Mouse (Mus musculus) heart, embryonic 11.5 days (tissue): ENCODE measurements around the gene Cdc42bpb. TPM values are rescaled to one million over a fixed set of nuclear protein-coding genes. Genes with fewer than 3 reads are reported as not detected.

Experiments
- ATAC-seq: fragments of 200-750 bp; cut with Nextera tagmentation; replicated peaks from 2 replicates; pipeline ENCODE4 v1.8.0; 2017; ENCODE audit warnings: moderate library complexity; ENCODE audit not compliant: insufficient number of reproducible peaks, low FRiP score, low TSS enrichment
- H3K27ac ChIP-seq: fragments of 300-500 bp; sonication (generic); 2 replicates; pipeline ENCODE4 v1.5.1; 2014; ENCODE audit warnings: mild to moderate bottlenecking, low read depth, low read length
- H3K27me3 ChIP-seq: fragments of 300-500 bp; sonication (generic); 2 replicates; pipeline ENCODE4 v1.6.1; 2014; ENCODE audit warnings: mild to moderate bottlenecking, low read length, mixed read lengths; ENCODE audit not compliant: control insufficient read depth, insufficient read depth
- H3K36me3 ChIP-seq: fragments of 300-500 bp; sonication (generic); 2 replicates; pipeline ENCODE4 v1.6.1; 2014; ENCODE audit warnings: mild to moderate bottlenecking, low read length, moderate library complexity, mixed read lengths; ENCODE audit not compliant: control insufficient read depth, insufficient read depth
- H3K4me1 ChIP-seq: fragments of 300-500 bp; sonication (generic); 2 replicates; pipeline ENCODE4 v1.6.1; 2014; ENCODE audit warnings: low read length; ENCODE audit not compliant: control insufficient read depth, insufficient read depth
- H3K4me2 ChIP-seq: fragments of 300-500 bp; sonication (generic); 2 replicates; pipeline ENCODE4 v1.6.1; 2014; ENCODE audit warnings: mild to moderate bottlenecking, moderate library complexity
- H3K4me3 ChIP-seq: fragments of 300-500 bp; sonication (generic); 2 replicates; pipeline ENCODE4 v1.5.1; 2014; ENCODE audit warnings: low read depth, low read length
- H3K9ac ChIP-seq: fragments of 300-500 bp; sonication (generic); 2 replicates; pipeline ENCODE4 v1.6.1; 2014; ENCODE audit warnings: mild to moderate bottlenecking, low read depth, low read length, moderate library complexity
- H3K9me3 ChIP-seq: fragments of 300-500 bp; sonication (generic); replicated peaks from 2 replicates; pipeline ENCODE4 v1.6.1; 2016; ENCODE audit warnings: low read length; ENCODE audit not compliant: control insufficient read depth
- WGBS: fragments of 180-500 bp; shearing (Covaris S2); extraction: QIAGEN DNeasy Blood & Tissue Kit; methylation state at CpG from one replicate; pipeline ENCODE4 v1.1.7; 2014; ENCODE audit not compliant: insufficient replicate concordance; 5-methylcytosine and 5-hydroxymethylcytosine counted together
- polyA plus RNA-seq: library from polyadenylated mRNA; unstranded; fragments of >200 nt; fragmentation: Nextera tagmentation; extraction: Ambion mirVana; gene quantifications from 2 replicates; pipeline ENCODE4 v1.2.1, GENCODE M21; 2014

Gene Cdc42bpb
- polyA plus RNA-seq: 25.4 and 33.2 TPM in 2 replicates

DNA sequence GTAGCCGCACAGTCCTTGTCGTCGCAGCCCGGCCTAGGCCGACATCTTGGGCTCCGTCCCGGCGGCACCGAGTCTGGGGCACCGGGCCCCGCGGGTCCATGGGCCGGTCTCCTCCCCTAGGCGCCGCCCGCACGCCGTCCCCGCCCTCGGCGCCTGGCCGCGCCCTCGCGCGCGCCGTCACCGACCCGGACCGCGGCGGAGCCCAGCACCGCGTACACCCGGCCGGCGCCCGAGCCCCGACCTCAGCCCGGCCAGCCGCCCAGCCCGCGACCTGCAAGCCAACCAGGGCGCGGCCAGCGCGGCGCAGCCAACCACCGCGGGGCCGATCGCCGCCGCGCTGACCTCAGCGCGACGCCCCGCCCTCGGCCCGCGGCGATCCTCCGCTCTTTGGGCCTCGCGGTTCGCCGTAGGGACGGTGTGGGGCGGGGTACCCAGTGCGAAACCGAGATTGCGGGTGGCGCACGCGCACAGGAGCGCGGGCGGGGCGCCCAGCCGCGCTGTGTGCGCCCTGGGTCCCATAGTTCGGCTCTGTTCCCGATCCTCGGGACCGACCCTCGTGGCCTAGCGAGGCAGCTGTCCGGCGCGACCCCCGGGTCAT lies at the start of gene Cdc42bpb:
Gene Cdc42bpb, minus strand, starts transcription at position 343 of the 598 bp plus-strand sequence.
- Histone ChIP-seq H3K27me3 (no peaks in the 10 kb centered on the region), H3K27ac (peak within 1 kb of the TSS; percentile 97), H3K36me3 (no peaks in the 10 kb centered on the region), H3K4me2 (peak within 1 kb of the TSS; percentile 87), H3K9me3 (no peaks in the 10 kb centered on the region), H3K9ac (peak within 1 kb of the TSS; percentile 96), H3K4me3 (peak within 1 kb of the TSS; percentile 99), H3K4me1 (peaks cover 27% of the 10 kb centered on the region)
- under 1% methylated on average over 77 of the region's 94 CpGs for WGBS
- peak; percentile 93 for ATAC-seq

DNA sequence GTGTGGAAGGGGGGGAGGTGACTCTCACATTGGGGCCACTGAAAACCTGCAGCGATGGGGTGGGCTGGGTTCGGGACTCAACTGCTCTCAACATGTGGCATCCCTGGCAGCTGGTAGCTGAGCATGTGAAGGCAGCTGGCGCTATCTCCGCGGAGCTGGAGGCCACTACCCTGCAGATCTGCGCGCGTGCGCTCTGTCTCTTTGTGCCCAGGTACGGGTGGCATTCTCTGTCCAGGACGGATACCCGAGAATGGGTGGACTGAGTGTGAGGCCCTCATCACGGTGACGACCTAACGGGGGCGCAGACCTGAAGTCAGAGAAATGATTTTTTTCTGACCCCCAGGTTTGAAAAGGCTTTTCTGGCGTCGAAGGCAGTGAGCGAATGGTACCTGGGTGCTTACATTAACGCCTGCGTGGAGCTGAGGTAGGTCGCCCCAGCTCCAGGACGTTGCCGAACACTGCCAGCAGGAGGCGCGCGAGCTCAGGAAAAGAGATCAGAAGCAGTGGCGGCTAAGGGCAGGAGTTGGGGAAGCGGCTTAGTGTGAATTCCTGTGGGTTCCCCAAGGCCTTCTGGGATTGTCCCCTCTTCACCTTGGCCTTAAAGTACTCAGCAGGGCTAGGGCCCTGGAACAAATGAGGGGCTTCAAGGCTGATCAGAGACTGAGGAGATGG lies 48.4 kb upstream of the Cdc42bpb start:
- 16% methylated on average over 29 of the region's 29 CpGs for WGBS
- Histone ChIP-seq H3K36me3 (no peaks in the 10 kb centered on the region), H3K9ac (no peak overlapping the region), H3K9me3 (no peaks in the 10 kb centered on the region), H3K4me3 (no peak overlapping the region), H3K4me1 (peaks cover 45% of the 10 kb centered on the region), H3K27me3 (peaks cover 72% of the 10 kb centered on the region), H3K4me2 (no peak overlapping the region; the same call in 1 of the 2 replicates), H3K27ac (no peak overlapping the region)
- ATAC-seq: 0 out of 2 replicates have a peak, but pooled peaks have one; percentile 16

DNA sequence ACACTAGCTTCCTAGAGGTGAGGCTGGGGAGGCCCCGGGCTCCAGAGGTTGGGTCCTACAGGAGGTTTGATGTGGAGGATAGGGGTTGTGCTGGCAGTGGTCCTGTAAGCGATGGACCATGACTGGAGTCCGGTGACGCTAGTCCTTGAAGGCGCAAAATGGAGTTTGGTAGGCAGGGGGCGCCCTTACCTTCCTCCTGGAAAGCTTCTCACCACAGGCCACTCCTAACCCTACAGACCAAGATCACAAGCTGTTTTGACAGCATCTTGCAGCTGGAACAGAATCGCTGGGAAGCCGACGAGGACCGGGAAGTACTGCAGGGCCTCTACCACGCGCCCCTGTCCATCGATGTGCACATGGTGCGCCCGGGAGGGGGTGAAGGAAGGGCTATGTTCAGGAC lies 47.7 kb upstream of the Cdc42bpb start:
- Histone ChIP-seq H3K4me2 (no peak overlapping the region), H3K4me3 (no peak overlapping the region), H3K27ac (no peak overlapping the region), H3K4me1 (peaks cover 41% of the 10 kb centered on the region), H3K27me3 (peaks cover 66% of the 10 kb centered on the region), H3K9me3 (no peaks in the 10 kb centered on the region), H3K36me3 (no peaks in the 10 kb centered on the region), H3K9ac (no peak overlapping the region)
- whole genome bisulfite sequencing: 3% methylated on average over 15 of the region's 15 CpGs
- no peak for ATAC-seq

DNA sequence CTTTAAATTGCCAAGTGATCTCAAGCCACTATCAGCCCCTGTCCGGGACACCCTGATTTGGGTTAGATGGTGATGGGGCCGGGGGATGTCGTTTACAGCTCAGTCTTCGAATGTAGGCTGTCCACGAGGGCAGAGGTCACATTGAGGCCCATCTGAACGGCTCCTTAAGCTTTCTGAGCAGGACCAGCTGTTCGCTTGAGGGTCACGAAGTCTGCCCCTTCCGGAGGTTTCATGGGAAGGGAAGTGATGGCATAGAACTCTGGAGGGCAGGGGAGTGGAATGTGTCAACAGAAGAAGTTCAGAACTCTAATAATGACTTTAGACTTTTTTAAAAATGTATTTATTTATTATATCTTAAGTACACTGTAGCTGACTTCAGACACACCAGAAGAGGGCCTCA lies 47.0 kb upstream of the Cdc42bpb start:
- H3K4me1 ChIP-seq: peaks cover 34% of the 10 kb centered on the region

DNA sequence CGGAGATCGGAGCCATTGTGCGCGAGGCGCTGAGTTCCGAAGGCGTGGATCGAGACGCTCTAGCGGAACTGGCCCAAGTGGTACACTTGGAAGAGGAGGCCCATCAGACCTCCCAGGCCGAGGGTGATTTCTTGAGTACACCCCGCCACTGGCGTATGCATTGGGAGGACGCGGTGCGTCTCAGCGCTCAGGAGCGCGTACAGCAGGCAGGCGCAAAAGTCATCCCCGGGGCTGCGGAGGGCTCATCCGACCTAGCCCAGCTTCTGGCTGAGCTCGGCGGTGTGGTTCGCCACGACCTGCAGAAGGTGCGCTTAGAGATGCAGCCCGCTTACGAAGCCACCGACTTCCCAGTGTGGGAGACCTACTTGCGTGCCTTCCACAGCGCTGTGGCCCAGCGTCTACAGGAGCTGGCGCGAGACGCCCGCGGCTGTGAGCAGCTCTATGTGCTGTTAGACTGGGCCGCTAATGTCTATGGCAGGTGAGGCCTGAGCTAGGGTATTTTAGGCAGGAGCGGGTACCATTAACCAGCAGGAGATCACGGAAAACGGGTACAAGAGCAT lies 46.1 kb upstream of the Cdc42bpb start:
- Histone ChIP-seq H3K36me3 (no peaks in the 10 kb centered on the region), H3K9ac (0 out of 2 replicates have a peak overlapping the region, but pooled peaks have one; percentile 17), H3K4me1 (peaks cover 26% of the 10 kb centered on the region), H3K27ac (no peak overlapping the region), H3K4me3 (peak overlapping the region; percentile 31), H3K4me2 (peak overlapping the region; percentile 65), H3K9me3 (no peaks in the 10 kb centered on the region), H3K27me3 (peaks cover 69% of the 10 kb centered on the region)
- WGBS: 7% methylated on average over 43 of the region's 43 CpGs
- ATAC-seq: no peak

More for the DNA sequence above, 47.0 kb upstream of the Cdc42bpb start:
- no peak overlapping the region for H3K27ac ChIP-seq
- ATAC-seq: no peak
- peaks cover 62% of the 10 kb centered on the region for H3K27me3 ChIP-seq
- H3K9me3 ChIP-seq: no peaks in the 10 kb centered on the region
- no peak overlapping the region for H3K4me3 ChIP-seq
- no peak overlapping the region for H3K4me2 ChIP-seq
- H3K9ac ChIP-seq: no peak overlapping the region
- 27% methylated on average over 9 of the region's 9 CpGs for WGBS
- H3K36me3 ChIP-seq: no peaks in the 10 kb centered on the region

DNA sequence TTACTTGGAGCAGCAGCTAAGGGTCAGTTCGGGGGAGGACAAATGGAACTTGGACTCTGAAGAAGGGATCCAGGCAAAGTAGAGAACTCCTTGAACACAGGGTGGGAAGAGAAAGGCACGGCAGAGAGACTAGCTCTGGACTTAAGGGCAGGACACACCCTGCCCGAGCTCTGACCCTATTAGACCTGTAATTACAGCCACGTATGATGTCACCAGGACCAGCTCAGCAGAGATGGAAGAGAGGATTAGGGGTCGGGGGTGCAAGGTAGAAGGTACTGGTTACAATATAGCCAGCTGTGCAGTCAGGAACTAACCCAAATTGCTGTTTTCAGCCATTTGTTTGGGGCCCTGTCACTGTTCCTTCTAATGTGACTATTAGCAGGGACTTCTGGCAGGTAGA lies 45.3 kb upstream of the Cdc42bpb start:
- no peaks in the 10 kb centered on the region for H3K36me3 ChIP-seq
- H3K27ac ChIP-seq: no peak overlapping the region
- H3K9me3 ChIP-seq: no peaks in the 10 kb centered on the region
- no peak for ATAC-seq
- H3K4me2 ChIP-seq: no peak overlapping the region; the same call in 1 of the 2 replicates
- H3K9ac ChIP-seq: no peak overlapping the region
- peaks cover 65% of the 10 kb centered on the region for H3K27me3 ChIP-seq
- peaks cover 22% of the 10 kb centered on the region for H3K4me1 ChIP-seq
- H3K4me3 ChIP-seq: no peak overlapping the region
- WGBS: 54% methylated on average over 5 of the region's 5 CpGs

DNA sequence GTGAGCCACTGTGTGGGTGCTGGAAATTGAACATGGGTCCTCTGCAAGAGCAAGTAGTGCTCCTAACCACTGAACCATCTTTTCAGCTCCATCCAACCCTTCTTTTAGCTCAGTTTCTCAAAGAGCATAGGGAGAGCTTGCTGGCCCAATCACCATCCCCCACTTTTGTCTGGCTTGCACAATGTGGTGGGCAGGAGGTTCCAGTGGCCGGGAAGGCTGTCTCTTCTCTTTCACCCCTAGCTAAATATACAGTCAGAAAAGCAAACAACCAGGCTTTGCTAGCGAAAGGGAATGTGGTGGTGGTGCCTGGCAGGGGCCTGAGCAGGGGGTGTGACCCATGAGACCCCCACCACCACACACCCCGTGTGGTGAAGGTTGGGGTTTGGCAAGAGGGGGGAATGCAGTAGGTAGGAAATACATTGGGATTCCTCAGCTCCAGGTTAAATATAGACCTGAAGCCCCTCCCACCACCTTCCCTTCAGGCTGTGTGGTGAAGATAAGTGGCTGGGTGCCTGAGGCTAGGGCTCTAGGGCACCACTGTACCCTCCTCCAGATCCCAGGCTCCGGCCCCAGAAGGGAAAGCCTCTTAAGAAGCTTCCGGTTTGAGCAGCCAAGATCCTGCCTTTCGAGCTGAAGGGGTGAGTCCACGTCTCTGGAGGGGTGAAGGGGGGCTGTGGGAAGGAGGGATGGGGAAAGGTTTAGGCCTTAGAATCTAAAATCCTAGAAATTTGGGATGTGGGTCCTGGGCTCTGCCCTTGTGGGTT lies 43.6 kb upstream of the Cdc42bpb start:
- H3K9ac ChIP-seq: 0 out of 2 replicates have a peak overlapping the region, but pooled peaks have one; percentile 22
- H3K4me3 ChIP-seq: no peak overlapping the region
- peaks cover 56% of the 10 kb centered on the region for H3K27me3 ChIP-seq
- H3K27ac ChIP-seq: no peak overlapping the region
- H3K4me1 ChIP-seq: peaks cover 28% of the 10 kb centered on the region
- no peak; the same call in 1 of the 2 replicates for ATAC-seq
- H3K4me2 ChIP-seq: peak overlapping the region; percentile 42
- WGBS: 24% methylated on average over 7 of the region's 7 CpGs
- H3K9me3 ChIP-seq: no peaks in the 10 kb centered on the region
- H3K36me3 ChIP-seq: no peaks in the 10 kb centered on the region

DNA sequence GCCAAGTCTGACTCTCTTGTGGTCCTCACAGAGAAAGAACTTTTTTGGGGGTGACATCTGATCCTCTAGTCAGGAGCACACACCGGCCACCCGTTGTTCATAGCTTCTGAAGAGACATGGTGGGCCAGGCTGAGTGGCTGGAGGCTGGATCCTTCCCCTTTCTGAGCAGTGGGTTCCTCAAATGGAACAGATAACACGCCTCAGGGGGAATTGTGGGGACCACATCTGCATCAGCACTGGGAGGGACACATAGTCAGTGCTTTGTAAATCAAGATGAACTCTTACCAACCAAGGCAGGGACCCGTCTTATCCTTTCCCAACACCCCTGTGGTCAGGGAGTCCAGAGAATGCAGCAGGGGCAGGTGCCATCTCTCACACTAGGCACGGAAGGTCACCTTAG lies 42.4 kb upstream of the Cdc42bpb start:
- WGBS: 70% methylated on average over 5 of the region's 5 CpGs
- H3K4me1 ChIP-seq: peaks cover 25% of the 10 kb centered on the region
- peaks cover 48% of the 10 kb centered on the region for H3K27me3 ChIP-seq
- no peaks in the 10 kb centered on the region for H3K36me3 ChIP-seq
- H3K4me2 ChIP-seq: no peak overlapping the region
- H3K9me3 ChIP-seq: no peaks in the 10 kb centered on the region
- no peak overlapping the region for H3K4me3 ChIP-seq
- no peak for ATAC-seq
- no peak overlapping the region for H3K27ac ChIP-seq
- H3K9ac ChIP-seq: no peak overlapping the region
